Mouse (Mus musculus): ENCODE data around the gene Atp5s. TPM values are rescaled to one million over a fixed set of nuclear protein-coding genes. Genes with fewer than 3 reads are reported as not detected.

Gene Atp5s
- polyA plus RNA-seq, 1 experiment, result 9.3 TPM

GRCm38 (mm10) chr12:69760014-69760413, 35.3 kb downstream of the Atp5s start:
- H3K27me3 ChIP-seq (ENCODE audit: control insufficient read depth, insufficient read depth, insufficient read length), result no peaks in the 10 kb centered on the region
- no peak overlapping the region for H3ac ChIP-seq (ENCODE audit: control insufficient read depth, insufficient read length)
- no peaks in the 10 kb centered on the region for H3K36me3 ChIP-seq (ENCODE audit: control insufficient read depth, insufficient read depth)
- H3K4me2 ChIP-seq (ENCODE audit: low read depth), result no peak overlapping the region
- TF ChIP-seq TCF12 (IDR thresholded peaks at IDR 0.05; ENCODE audit: insufficient read depth, poor library complexity, severe bottlenecking), result no peak
- no peak for TF ChIP-seq REST (IDR thresholded peaks at IDR 0.05; ENCODE audit: insufficient read depth, insufficient read length)
- no peak for TF ChIP-seq CEBPB (IDR thresholded peaks at IDR 0.05; ENCODE audit: insufficient read depth, poor library complexity, severe bottlenecking)
- no peak for TF ChIP-seq POLR2AphosphoS2 (IDR thresholded peaks at IDR 0.05; ENCODE audit: insufficient read length, low read depth)
- no peak for TF ChIP-seq MYOD1 (IDR thresholded peaks at IDR 0.05; ENCODE audit: control insufficient read depth in 1 of 3, insufficient read length in 2 of 3, low read depth in 2 of 3)
- no peak for TF ChIP-seq POLR2A (IDR thresholded peaks at IDR 0.05; ENCODE audit: insufficient read length, low read depth)
- no peak for TF ChIP-seq MYOG (IDR thresholded peaks at IDR 0.05; ENCODE audit: control insufficient read depth in 1 of 3, insufficient read depth in 1 of 3, insufficient read length in 2 of 3, low read depth in 2 of 3)
- TF ChIP-seq E2F4 (IDR thresholded peaks at IDR 0.05; ENCODE audit: insufficient read depth), result no peak
- no peak for TF ChIP-seq MAX (IDR thresholded peaks at IDR 0.05; ENCODE audit: low read depth)
- no peak for TF ChIP-seq SRF (IDR thresholded peaks at IDR 0.05; ENCODE audit: control insufficient read depth, insufficient read length, low read depth)
- TF ChIP-seq USF1 (IDR thresholded peaks at IDR 0.05; ENCODE audit: low read depth), result no peak
- no peak for TF ChIP-seq TCF3 (IDR thresholded peaks at IDR 0.05; ENCODE audit: insufficient read length, low read depth)
- no peak overlapping the region for H3K4me3 ChIP-seq
- no peaks in the 10 kb centered on the region for H3K79me2 ChIP-seq (ENCODE audit: control insufficient read depth, insufficient read depth)

- no peak overlapping the region for H3K4me2 ChIP-seq (ENCODE audit: low read depth)
These were observed 36.1 kb downstream of the Atp5s start for GRCm38 (mm10) chr12:69760743-69761406.

GRCm38 (mm10) chr12:69761603-69762002, 36.9 kb downstream of the Atp5s start:
- no peaks in the 10 kb centered on the region for H3K27me3 ChIP-seq (ENCODE audit: control insufficient read depth, insufficient read depth, insufficient read length)
- no peak overlapping the region for H3K4me3 ChIP-seq
- H3K36me3 ChIP-seq (ENCODE audit: control insufficient read depth, insufficient read depth), result no peaks in the 10 kb centered on the region
- no peaks in the 10 kb centered on the region for H3K79me2 ChIP-seq (ENCODE audit: control insufficient read depth, insufficient read depth)
- no peak overlapping the region for H3K4me2 ChIP-seq (ENCODE audit: low read depth)
- TF ChIP-seq POLR2A (IDR thresholded peaks at IDR 0.05; ENCODE audit: insufficient read length, low read depth) (no peak), SRF (IDR thresholded peaks at IDR 0.05; ENCODE audit: control insufficient read depth, insufficient read length, low read depth) (no peak), TCF12 (IDR thresholded peaks at IDR 0.05; ENCODE audit: insufficient read depth, poor library complexity, severe bottlenecking) (no peak), MAX (IDR thresholded peaks at IDR 0.05; ENCODE audit: low read depth) (no peak), TCF3 (IDR thresholded peaks at IDR 0.05; ENCODE audit: insufficient read length, low read depth) (no peak), MYOD1 (IDR thresholded peaks at IDR 0.05; ENCODE audit: control insufficient read depth in 1 of 3, insufficient read length in 2 of 3, low read depth in 2 of 3) (no peak), MYOG (IDR thresholded peaks at IDR 0.05; ENCODE audit: control insufficient read depth in 1 of 3, insufficient read depth in 1 of 3, insufficient read length in 2 of 3, low read depth in 2 of 3) (no peak), POLR2AphosphoS2 (IDR thresholded peaks at IDR 0.05; ENCODE audit: insufficient read length, low read depth) (no peak), CEBPB (IDR thresholded peaks at IDR 0.05; ENCODE audit: insufficient read depth, poor library complexity, severe bottlenecking) (no peak), REST (IDR thresholded peaks at IDR 0.05; ENCODE audit: insufficient read depth, insufficient read length) (no peak), E2F4 (IDR thresholded peaks at IDR 0.05; ENCODE audit: insufficient read depth) (no peak), USF1 (IDR thresholded peaks at IDR 0.05; ENCODE audit: low read depth) (no peak)
- H3ac ChIP-seq (ENCODE audit: control insufficient read depth, insufficient read length), result no peak overlapping the region

More at GRCm38 (mm10) chr12:69760743-69761406, 36.1 kb downstream of the Atp5s start:
- H3K36me3 ChIP-seq (ENCODE audit: control insufficient read depth, insufficient read depth), result no peaks in the 10 kb centered on the region
- H3K4me3 ChIP-seq, result no peak overlapping the region
- H3K27me3 ChIP-seq (ENCODE audit: control insufficient read depth, insufficient read depth, insufficient read length), result no peaks in the 10 kb centered on the region
- no peak overlapping the region for H3ac ChIP-seq (ENCODE audit: control insufficient read depth, insufficient read length)
- TF ChIP-seq SRF (IDR thresholded peaks at IDR 0.05; ENCODE audit: control insufficient read depth, insufficient read length, low read depth), result no peak
- no peak for TF ChIP-seq CEBPB (IDR thresholded peaks at IDR 0.05; ENCODE audit: insufficient read depth, poor library complexity, severe bottlenecking)
- no peak for TF ChIP-seq E2F4 (IDR thresholded peaks at IDR 0.05; ENCODE audit: insufficient read depth)
- no peak for TF ChIP-seq TCF12 (IDR thresholded peaks at IDR 0.05; ENCODE audit: insufficient read depth, poor library complexity, severe bottlenecking)
- no peak for TF ChIP-seq POLR2A (IDR thresholded peaks at IDR 0.05; ENCODE audit: insufficient read length, low read depth)
- no peak for TF ChIP-seq USF1 (IDR thresholded peaks at IDR 0.05; ENCODE audit: low read depth)
- no peak for TF ChIP-seq MYOG (IDR thresholded peaks at IDR 0.05; ENCODE audit: control insufficient read depth in 1 of 3, insufficient read depth in 1 of 3, insufficient read length in 2 of 3, low read depth in 2 of 3)
- no peak for TF ChIP-seq POLR2AphosphoS2 (IDR thresholded peaks at IDR 0.05; ENCODE audit: insufficient read length, low read depth)
- no peak for TF ChIP-seq TCF3 (IDR thresholded peaks at IDR 0.05; ENCODE audit: insufficient read length, low read depth)
- TF ChIP-seq REST (IDR thresholded peaks at IDR 0.05; ENCODE audit: insufficient read depth, insufficient read length), result no peak
- no peak for TF ChIP-seq MYOD1 (IDR thresholded peaks at IDR 0.05; ENCODE audit: control insufficient read depth in 1 of 3, insufficient read length in 2 of 3, low read depth in 2 of 3)
- no peak for TF ChIP-seq MAX (IDR thresholded peaks at IDR 0.05; ENCODE audit: low read depth)
- H3K79me2 ChIP-seq (ENCODE audit: control insufficient read depth, insufficient read depth), result no peaks in the 10 kb centered on the region

- Histone ChIP-seq H3K4me2 (ENCODE audit: low read depth) (no peak overlapping the region), H3K79me2 (ENCODE audit: control insufficient read depth, insufficient read depth) (no peaks in the 10 kb centered on the region), H3K27me3 (ENCODE audit: control insufficient read depth, insufficient read depth, insufficient read length) (no peaks in the 10 kb centered on the region), H3K36me3 (ENCODE audit: control insufficient read depth, insufficient read depth) (no peaks in the 10 kb centered on the region), H3K4me3 (no peak overlapping the region), H3ac (ENCODE audit: control insufficient read depth, insufficient read length) (no peak overlapping the region)
- TF ChIP-seq SRF (IDR thresholded peaks at IDR 0.05; ENCODE audit: control insufficient read depth, insufficient read length, low read depth), result no peak
- TF ChIP-seq MYOD1 (IDR thresholded peaks at IDR 0.05; ENCODE audit: control insufficient read depth in 1 of 3, insufficient read length in 2 of 3, low read depth in 2 of 3), result no peak
- TF ChIP-seq CEBPB (IDR thresholded peaks at IDR 0.05; ENCODE audit: insufficient read depth, poor library complexity, severe bottlenecking), result no peak
- TF ChIP-seq POLR2A (IDR thresholded peaks at IDR 0.05; ENCODE audit: insufficient read length, low read depth), result no peak
- TF ChIP-seq TCF12 (IDR thresholded peaks at IDR 0.05; ENCODE audit: insufficient read depth, poor library complexity, severe bottlenecking), result no peak
- TF ChIP-seq MYOG (IDR thresholded peaks at IDR 0.05; ENCODE audit: control insufficient read depth in 1 of 3, insufficient read depth in 1 of 3, insufficient read length in 2 of 3, low read depth in 2 of 3), result no peak
- no peak for TF ChIP-seq TCF3 (IDR thresholded peaks at IDR 0.05; ENCODE audit: insufficient read length, low read depth)
- no peak for TF ChIP-seq E2F4 (IDR thresholded peaks at IDR 0.05; ENCODE audit: insufficient read depth)
- no peak for TF ChIP-seq REST (IDR thresholded peaks at IDR 0.05; ENCODE audit: insufficient read depth, insufficient read length)
- no peak for TF ChIP-seq MAX (IDR thresholded peaks at IDR 0.05; ENCODE audit: low read depth)
- TF ChIP-seq POLR2AphosphoS2 (IDR thresholded peaks at IDR 0.05; ENCODE audit: insufficient read length, low read depth), result no peak
- TF ChIP-seq USF1 (IDR thresholded peaks at IDR 0.05; ENCODE audit: low read depth), result no peak
These were observed 40.8 kb downstream of the Atp5s start for GRCm38 (mm10) chr12:69765543-69765942.
